16 mouse cellular contexts compared by ENCODE assay signal in the genomic region with DNA sequence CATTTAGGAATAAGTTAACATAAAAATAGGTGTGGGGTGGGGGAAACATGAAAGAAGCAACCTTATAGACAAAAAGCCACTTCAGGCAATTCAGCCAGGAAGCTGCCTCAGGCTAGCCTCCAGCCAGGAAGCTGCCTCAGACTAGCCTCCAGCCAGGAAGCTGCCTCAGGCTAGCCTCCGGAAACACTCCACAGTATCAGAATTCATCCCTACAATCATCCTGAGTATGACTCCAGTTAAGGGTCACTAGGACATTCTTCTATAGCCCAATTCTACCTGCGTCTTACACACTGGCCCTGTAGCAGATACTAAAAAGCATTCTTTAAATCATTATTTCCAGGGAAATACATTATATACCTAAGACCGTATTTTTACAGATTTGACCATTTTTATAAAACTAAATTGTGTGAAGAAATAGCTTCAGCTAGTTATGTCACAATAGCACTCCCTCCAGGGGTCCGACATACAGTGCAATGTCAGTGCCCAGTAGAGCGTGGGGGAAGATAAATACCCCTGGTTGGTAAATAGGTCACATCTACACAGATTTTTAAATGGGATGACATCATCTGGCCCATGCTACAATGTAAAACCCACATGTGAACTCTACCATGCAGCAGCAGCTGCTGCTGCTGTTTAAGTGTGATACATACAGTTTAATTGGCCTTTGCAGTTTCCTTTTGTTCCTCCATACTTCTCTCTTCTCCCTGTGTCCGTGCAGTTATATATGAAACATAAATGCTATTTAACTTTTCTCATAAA. TPM values are rescaled to one million over a fixed set of nuclear protein-coding genes. Genes with fewer than 3 reads are reported as not detected.
DNase-seq lines count a peak whose midpoint lies in the region; ATAC-seq and TF ChIP-seq lines count a peak whose summit lies in the region.
"Had no signal": no experiment of that assay in that cellular context is flagged by ENCODE, and none has a peak within 500 bp of the region (broad histone marks: within the 10 kb centered on the region; RNA-seq: fewer than 3 reads in every experiment).

No protein-coding gene starts in this region.

- H3K27me3 ChIP-seq in midbrain, embryonic 10.5 days (ENCODE audit: low read depth, poor library complexity, severe bottlenecking): no peaks in the 10 kb centered on the region
- no peaks in the 10 kb centered on the region for H3K27me3 ChIP-seq in midbrain, postnatal 0 days (ENCODE audit: insufficient read depth, low read length)
- no peaks in the 10 kb centered on the region for H3K27me3 ChIP-seq in embryonic facial prominence, embryonic 11.5 days (ENCODE audit: control insufficient read depth, insufficient read depth, low read length)
- H3K27me3 ChIP-seq in limb, embryonic 13.5 days: no peaks in the 10 kb centered on the region
- H3K27me3 ChIP-seq: embryonic facial prominence, embryonic 15.5 days; intestine, embryonic 15.5 days had no signal

- H3K4me1 ChIP-seq in midbrain, embryonic 10.5 days: peaks cover 75% of the 10 kb centered on the region
- H3K4me1 ChIP-seq in midbrain, postnatal 0 days (ENCODE audit: insufficient read depth, low read length): no peaks in the 10 kb centered on the region; the same call in 1 of the 2 replicates
- H3K4me1 ChIP-seq in embryonic facial prominence, embryonic 11.5 days (ENCODE audit: control insufficient read depth, insufficient read depth, low read length): peaks cover 3% of the 10 kb centered on the region
- peaks cover 40% of the 10 kb centered on the region for H3K4me1 ChIP-seq in limb, embryonic 13.5 days
- H3K4me1 ChIP-seq: intestine, embryonic 15.5 days had no signal

- no peak for TF ChIP-seq CTCF in midbrain, postnatal 0 days (IDR thresholded peaks at IDR 0.05)

- peak overlapping the region; percentile 16 for H3K4me3 ChIP-seq in midbrain, embryonic 10.5 days
- H3K4me3 ChIP-seq in midbrain, postnatal 0 days (ENCODE audit: low read depth, low read length): no peak overlapping the region
- no peak overlapping the region for H3K4me3 ChIP-seq in embryonic facial prominence, embryonic 11.5 days (ENCODE audit: low read depth, low read length)
- H3K4me3 ChIP-seq in limb, embryonic 13.5 days: no peak overlapping the region
- H3K4me3 ChIP-seq: embryonic facial prominence, embryonic 15.5 days; heart, adult 2 months; intestine, embryonic 15.5 days had no signal

- H3K36me3 ChIP-seq in midbrain, embryonic 10.5 days: peaks cover 15% of the 10 kb centered on the region
- no peaks in the 10 kb centered on the region for H3K36me3 ChIP-seq in midbrain, postnatal 0 days (ENCODE audit: insufficient read depth, low read length)
- no peaks in the 10 kb centered on the region for H3K36me3 ChIP-seq in embryonic facial prominence, embryonic 11.5 days (replicated peaks; ENCODE audit: control insufficient read depth, insufficient read depth, low read depth, low read length)
- no peaks in the 10 kb centered on the region for H3K36me3 ChIP-seq in limb, embryonic 13.5 days
- H3K36me3 ChIP-seq: embryonic facial prominence, embryonic 15.5 days; intestine, embryonic 15.5 days had no signal

- 28% methylated on average over 6 of the region's 6 CpGs for WGBS in midbrain, embryonic 10.5 days
- 33% methylated on average over 6 of the region's 6 CpGs for WGBS in midbrain, postnatal 0 days
- 60% methylated on average over 6 of the region's 6 CpGs for WGBS in embryonic facial prominence, embryonic 11.5 days
- WGBS in limb, embryonic 13.5 days: 52% methylated on average over 6 of the region's 6 CpGs

- ATAC-seq in midbrain, postnatal 0 days (ENCODE audit: low FRiP score): no peak
- ATAC-seq in embryonic facial prominence, embryonic 11.5 days (replicated peaks; ENCODE audit: insufficient number of reproducible peaks, low FRiP score, low TSS enrichment, low read depth): peak; percentile 49; the same call in 1 of the 2 replicates
- peak; percentile 15; the same call in 1 of the 2 replicates for ATAC-seq in limb, embryonic 13.5 days (ENCODE audit: low FRiP score, low read depth)
- ATAC-seq: intestine, embryonic 15.5 days had no signal

- H3K9me3 ChIP-seq in midbrain, embryonic 10.5 days (replicated peaks): no peaks in the 10 kb centered on the region
- no peaks in the 10 kb centered on the region for H3K9me3 ChIP-seq in midbrain, postnatal 0 days (ENCODE audit: low read length)
- H3K9me3 ChIP-seq in embryonic facial prominence, embryonic 11.5 days (replicated peaks; ENCODE audit: control insufficient read depth, low read length): no peaks in the 10 kb centered on the region
- H3K9me3 ChIP-seq in limb, embryonic 13.5 days: no peaks in the 10 kb centered on the region
- H3K9me3 ChIP-seq: embryonic facial prominence, embryonic 15.5 days; intestine, embryonic 15.5 days had no signal

- no peak overlapping the region for H3K4me2 ChIP-seq in midbrain, postnatal 0 days (ENCODE audit: low read depth, low read length, poor library complexity, severe bottlenecking)
- H3K4me2 ChIP-seq in embryonic facial prominence, embryonic 11.5 days (ENCODE audit: low read depth, low read length): no peak overlapping the region
- H3K4me2 ChIP-seq in limb, embryonic 13.5 days (replicated peaks): no peak overlapping the region
- H3K4me2 ChIP-seq: embryonic facial prominence, embryonic 15.5 days; intestine, embryonic 15.5 days had no signal

- peak overlapping the region; percentile 77 for H3K27ac ChIP-seq in midbrain, embryonic 10.5 days (replicated peaks)
- H3K27ac ChIP-seq in midbrain, postnatal 0 days (ENCODE audit: low read depth, low read length): no peak overlapping the region
- H3K27ac ChIP-seq in embryonic facial prominence, embryonic 11.5 days (replicated peaks; ENCODE audit: low read depth, low read length): no peak overlapping the region
- 0 out of 2 replicates have a peak overlapping the region, but pooled peaks have one; percentile 10 for H3K27ac ChIP-seq in limb, embryonic 13.5 days
- H3K27ac ChIP-seq: embryonic facial prominence, embryonic 15.5 days; heart, adult 2 months; intestine, embryonic 15.5 days; stomach, postnatal 0 days had no signal

- no peak for DNase-seq in midbrain, embryonic 10.5 days (ENCODE audit: low spot score)
- no peak for DNase-seq in midbrain, postnatal 0 days (ENCODE audit: low spot score)
- no peak for DNase-seq in embryonic facial prominence, embryonic 11.5 days (ENCODE audit: low spot score)
- peak; percentile 77 for DNase-seq in retina, embryonic 14.5 days (ENCODE audit: low spot score)
- DNase-seq in cerebellum, adult 9-11 months: no peak
- DNase-seq in urinary bladder, postnatal 36 days (ENCODE audit: low spot score in 2 of 2): no peak
- no peak for DNase-seq in kidney, postnatal 14 days
- DNase-seq: adrenal gland, postnatal 25 days; heart, adult 2 months; heart, postnatal 10 days had no signal

- no peak overlapping the region for H3K9ac ChIP-seq in midbrain, postnatal 0 days (replicated peaks; ENCODE audit: low read length, poor library complexity, severe bottlenecking)
- H3K9ac ChIP-seq in embryonic facial prominence, embryonic 11.5 days (replicated peaks; ENCODE audit: low read length): no peak overlapping the region
- H3K9ac ChIP-seq in limb, embryonic 13.5 days: no peak overlapping the region
- H3K9ac ChIP-seq: embryonic facial prominence, embryonic 15.5 days; intestine, embryonic 15.5 days had no signal

RNA-seq across cellular contexts. Expression of a gene that starts 6.4 kb away (rescaled TPM):
- 82.7 and 96.2 TPM in 2 replicates for polyA plus RNA-seq in midbrain, embryonic 10.5 days (2016; fragmentation: Nextera tagmentation; extraction: Ambion mirVana)
- total RNA-seq in midbrain, postnatal 0 days (2014; rRNA removed): 11.4 and 11.9 TPM in 2 replicates
- polyA plus RNA-seq in midbrain, postnatal 0 days (2015; fragmentation: Nextera tagmentation; extraction: Ambion mirVana): 10.9 and 12.9 TPM in 2 replicates
- 64.5 and 69.2 TPM in 2 replicates for polyA plus RNA-seq in embryonic facial prominence, embryonic 11.5 days (2014; fragmentation: Nextera tagmentation; extraction: Ambion mirVana)
- 17.2 and 17.9 TPM in 2 replicates for polyA plus RNA-seq in limb, embryonic 13.5 days (2015; fragmentation: Nextera tagmentation; extraction: Ambion mirVana)
- total RNA-seq: megakaryocyte-erythroid progenitor cell, adult 5-6 weeks had no signal
- polyA plus RNA-seq: small intestine, adult 2 months had no signal

RNA-seq across cellular contexts. Expression of a gene that starts 34.8 kb away (rescaled TPM):
- 28.5 and 28.7 TPM in 2 replicates for polyA plus RNA-seq in midbrain, embryonic 10.5 days (2016; fragmentation: Nextera tagmentation; extraction: Ambion mirVana)
- total RNA-seq in midbrain, postnatal 0 days (2014; rRNA removed): 28.6 and 33.6 TPM in 2 replicates
- 11.2 and 12.7 TPM in 2 replicates for polyA plus RNA-seq in midbrain, postnatal 0 days (2015; fragmentation: Nextera tagmentation; extraction: Ambion mirVana)
- polyA plus RNA-seq in embryonic facial prominence, embryonic 11.5 days (2014; fragmentation: Nextera tagmentation; extraction: Ambion mirVana): 39.6 and 39.9 TPM in 2 replicates
- 28.8 and 29.5 TPM in 2 replicates for polyA plus RNA-seq in limb, embryonic 13.5 days (2015; fragmentation: Nextera tagmentation; extraction: Ambion mirVana)

Comparison
In these comparisons a context has a peak if more than half of its experiments do, and no peak if none do; other contexts are left out.
1. H3K27ac ChIP-seq: peak in midbrain, embryonic 10.5 days (single experiment) and limb, embryonic 13.5 days (single experiment); none in midbrain, postnatal 0 days (single experiment) and embryonic facial prominence, embryonic 11.5 days (single experiment).